Mouse (Mus musculus) limb, embryonic 14.5 days (tissue): ENCODE data around the gene Chil1. TPM values are rescaled to one million over a fixed set of nuclear protein-coding genes. Genes with fewer than 3 reads are reported as not detected.

ENCODE experiments used
- ATAC-seq: fragments of 200-750 bp; cut with Nextera tagmentation; 2 replicates; pipeline ENCODE4 v1.8.0; 2017; ENCODE audit warnings: low read depth, moderate number of reproducible peaks, moderate TSS enrichment; ENCODE audit not compliant: low FRiP score
- DNase-seq: peaks from one replicate; pipeline ENCODE4 v3.0.0-alpha.2; 2015; ENCODE audit warnings: low spot score
- H3K27ac ChIP-seq: fragments of 300-500 bp; sonication (generic); replicated peaks from 2 replicates; pipeline ENCODE4 v1.5.1; 2014; ENCODE audit warnings: low read depth, mild to moderate bottlenecking, low read length, moderate library complexity, mixed read lengths
- H3K27me3 ChIP-seq: fragments of 300-500 bp; sonication (generic); 2 replicates; pipeline ENCODE4 v1.6.1; 2014; ENCODE audit warnings: low read length, mixed read lengths; ENCODE audit not compliant: control insufficient read depth, insufficient read depth
- H3K36me3 ChIP-seq: fragments of 300-500 bp; sonication (generic); 2 replicates; pipeline ENCODE4 v1.6.1; 2014; ENCODE audit warnings: mild to moderate bottlenecking, low read length, moderate library complexity, mixed read lengths; ENCODE audit not compliant: control insufficient read depth, insufficient read depth
- H3K4me1 ChIP-seq: fragments of 300-500 bp; sonication (generic); 2 replicates; pipeline ENCODE4 v1.6.1; 2014; ENCODE audit warnings: antibody characterized with exemption, low read length, mixed read lengths; ENCODE audit not compliant: control insufficient read depth, insufficient read depth
- H3K4me2 ChIP-seq: fragments of 300-500 bp; sonication (generic); replicated peaks from 2 replicates; pipeline ENCODE4 v1.6.1; 2014; ENCODE audit warnings: low read depth, mild to moderate bottlenecking, low read length, moderate library complexity; ENCODE audit not compliant: severe bottlenecking
- H3K4me3 ChIP-seq: fragments of 300-500 bp; sonication (generic); replicated peaks from 2 replicates; pipeline ENCODE4 v1.5.1; 2014; ENCODE audit warnings: low read length
- H3K9ac ChIP-seq: fragments of 300-500 bp; sonication (generic); 2 replicates; pipeline ENCODE4 v1.6.1; 2014; ENCODE audit warnings: mild to moderate bottlenecking, low read depth, low read length, moderate library complexity; ENCODE audit not compliant: severe bottlenecking
- H3K9me3 ChIP-seq: fragments of 300-500 bp; sonication (generic); 2 replicates; pipeline ENCODE4 v1.6.1; 2016; ENCODE audit warnings: low read length; ENCODE audit not compliant: control insufficient read depth
- POLR2A ChIP-seq: fragments of 200-500 bp; IDR thresholded peaks from 2 replicates; pipeline ENCODE4 v1.8.0; 2012; ENCODE audit warnings: inconsistent platforms, mild to moderate bottlenecking, moderate library complexity, borderline replicate concordance; ENCODE audit not compliant: insufficient read depth, insufficient read length; ENCODE audit errors: extremely low read depth
- WGBS: fragments of 180-500 bp; shearing (Covaris S2); extraction: QIAGEN DNeasy Blood & Tissue Kit; methylation state at CpG from one replicate; pipeline ENCODE4 v1.1.7; 2014; 5-methylcytosine and 5-hydroxymethylcytosine counted together
- polyA plus RNA-seq, 2 experiments: library from polyadenylated mRNA; depleted of rRNA in 1 of 2; stranded (reverse) in 1 of 2; unstranded in 1 of 2; fragments of >200 nt; fragmentation: Nextera tagmentation in 1 of 2; extraction: Ambion mirVana in 1 of 2; gene quantifications; 2 replicates each; pipeline versions ENCODE4 v1.2.1 to v1.2.3; 2012 to 2014

The Chil1 gene
- polyA plus RNA-seq, 2 experiments, result 12.3 to 16.3 TPM

GRCm38 (mm10) chr1:134154655-134155054 is 27.3 kb upstream of the Chil1 start:
- 67% methylated on average over 3 of the region's 3 CpGs for WGBS
- ATAC-seq, result no peak
- TF ChIP-seq POLR2A, result no peak
- H3K9ac ChIP-seq, result no peak overlapping the region
- no peaks in the 10 kb centered on the region for H3K36me3 ChIP-seq
- H3K4me1 ChIP-seq, result no peaks in the 10 kb centered on the region
- no peak for DNase-seq
- no peak overlapping the region for H3K4me2 ChIP-seq
- no peak overlapping the region for H3K4me3 ChIP-seq
- H3K27ac ChIP-seq, result no peak overlapping the region
- no peaks in the 10 kb centered on the region for H3K27me3 ChIP-seq
- H3K9me3 ChIP-seq, result no peaks in the 10 kb centered on the region

- no peak for TF ChIP-seq POLR2A
- DNase-seq (peak; percentile 5), ATAC-seq (peak; percentile 77)
- Histone ChIP-seq H3K27ac (no peak overlapping the region), H3K27me3 (no peaks in the 10 kb centered on the region), H3K4me2 (no peak overlapping the region), H3K9ac (no peak overlapping the region), H3K4me1 (no peaks in the 10 kb centered on the region), H3K36me3 (no peaks in the 10 kb centered on the region), H3K9me3 (no peaks in the 10 kb centered on the region), H3K4me3 (no peak overlapping the region)
- WGBS, result 84% methylated on average over 3 of the region's 3 CpGs
Measured at GRCm38 (mm10) chr1:134160404-134160803, 21.6 kb upstream of the Chil1 start.

GRCm38 (mm10) chr1:134161399-134161798 is 20.6 kb upstream of the Chil1 start:
- 82% methylated on average over 6 of the region's 6 CpGs for WGBS
- Histone ChIP-seq H3K4me1 (no peaks in the 10 kb centered on the region), H3K4me3 (no peak overlapping the region), H3K27me3 (no peaks in the 10 kb centered on the region), H3K36me3 (no peaks in the 10 kb centered on the region), H3K27ac (no peak overlapping the region), H3K9ac (no peak overlapping the region), H3K4me2 (no peak overlapping the region), H3K9me3 (no peaks in the 10 kb centered on the region)
- ATAC-seq (no peak), DNase-seq (no peak)
- TF ChIP-seq POLR2A, result no peak

- no peak for TF ChIP-seq POLR2A
- no peak overlapping the region for H3K4me3 ChIP-seq
- H3K4me1 ChIP-seq, result no peaks in the 10 kb centered on the region
- H3K36me3 ChIP-seq, result no peaks in the 10 kb centered on the region
- 87% methylated on average over 6 of the region's 6 CpGs for WGBS
- no peak for DNase-seq
- no peak overlapping the region for H3K9ac ChIP-seq
- H3K27me3 ChIP-seq, result no peaks in the 10 kb centered on the region
- H3K9me3 ChIP-seq, result no peaks in the 10 kb centered on the region
- no peak for ATAC-seq
- H3K4me2 ChIP-seq, result no peak overlapping the region
- H3K27ac ChIP-seq, result no peak overlapping the region
Measured at GRCm38 (mm10) chr1:134162510-134163225, 19.3 kb upstream of the Chil1 start.

GRCm38 (mm10) chr1:134163476-134163875 is 18.5 kb upstream of the Chil1 start:
- Histone ChIP-seq H3K27me3 (no peaks in the 10 kb centered on the region), H3K4me3 (no peak overlapping the region), H3K4me1 (no peaks in the 10 kb centered on the region), H3K36me3 (no peaks in the 10 kb centered on the region), H3K4me2 (no peak overlapping the region), H3K9me3 (no peaks in the 10 kb centered on the region), H3K9ac (no peak overlapping the region), H3K27ac (no peak overlapping the region)
- ATAC-seq, result no peak
- 84% methylated on average over 7 of the region's 7 CpGs for WGBS
- no peak for TF ChIP-seq POLR2A
- DNase-seq, result no peak
